Mouse (Mus musculus) granulocyte monocyte progenitor cell, adult 5-6 weeks (primary cell): Measurements from ENCODE around the gene Ostf1. TPM values are rescaled to one million over a fixed set of nuclear protein-coding genes. Genes with fewer than 3 reads are reported as not detected.
A peak's percentile ranks its signal among the peaks of the same experiment; 100 is the strongest.

Experiments
- ATAC-seq: replicated peaks from 2 replicates; pipeline ENCODE4 v1.8.0; 2016; ENCODE audit warnings: mild to moderate bottlenecking, moderate TSS enrichment, inconsistent platforms; ENCODE audit not compliant: poor library complexity, severe bottlenecking
- total RNA-seq, 2 experiments: library from RNA; stranded (forward) in 1 of 2; stranded (reverse) in 1 of 2; fragments of 200-712, 200-1000 nt in 1 of 2; fragments of >200 nt in 1 of 2; fragmentation: Nextera tagmentation in 1 of 2; gene quantifications; 2 replicates each; pipeline ENCODE4 v1.2.3; 2014 to 2017

Ostf1 gene
- total RNA-seq, 2 experiments from 2014 or later = 139 to 230 TPM

DNA sequence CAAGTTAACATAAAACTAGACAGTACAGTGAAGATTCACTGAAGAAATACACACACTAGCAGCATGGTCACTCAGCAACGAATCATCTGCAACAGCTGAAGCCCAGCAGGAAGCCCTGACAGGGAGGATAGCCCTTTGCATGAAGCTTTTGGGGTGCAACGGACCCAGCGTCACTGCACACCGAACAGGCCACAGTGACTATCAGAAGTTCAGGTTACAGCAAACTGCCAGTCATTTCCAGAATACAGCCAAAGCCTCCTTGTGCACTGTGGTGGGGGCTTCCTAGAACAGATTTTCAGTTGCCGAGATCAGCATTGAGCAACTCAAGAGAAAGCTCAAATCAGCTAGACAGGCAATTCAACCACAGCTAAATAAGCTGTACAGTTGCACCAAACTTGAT lies 54.3 kb downstream of the Ostf1 start:
- peak; percentile 72 for ATAC-seq

DNA sequence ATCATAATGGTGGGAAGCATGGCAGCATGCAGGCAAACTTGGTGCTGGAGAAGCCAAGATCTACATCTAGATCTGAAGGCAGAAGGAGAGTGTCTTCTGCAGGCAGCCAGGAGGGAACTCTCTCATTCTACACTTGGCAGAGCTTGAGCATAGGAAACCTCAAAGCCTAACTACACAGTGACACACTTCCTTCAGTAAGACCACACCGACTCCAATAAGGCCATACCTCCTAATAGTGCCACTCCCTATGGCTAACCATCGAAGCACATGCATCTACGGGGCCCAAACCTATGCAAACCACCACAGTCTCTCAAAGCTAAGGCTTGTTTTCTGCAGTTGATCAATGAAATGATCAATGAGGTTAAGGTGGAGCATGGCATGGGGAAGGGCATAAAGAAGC lies 55.7 kb downstream of the Ostf1 start:
- ATAC-seq = no peak

DNA sequence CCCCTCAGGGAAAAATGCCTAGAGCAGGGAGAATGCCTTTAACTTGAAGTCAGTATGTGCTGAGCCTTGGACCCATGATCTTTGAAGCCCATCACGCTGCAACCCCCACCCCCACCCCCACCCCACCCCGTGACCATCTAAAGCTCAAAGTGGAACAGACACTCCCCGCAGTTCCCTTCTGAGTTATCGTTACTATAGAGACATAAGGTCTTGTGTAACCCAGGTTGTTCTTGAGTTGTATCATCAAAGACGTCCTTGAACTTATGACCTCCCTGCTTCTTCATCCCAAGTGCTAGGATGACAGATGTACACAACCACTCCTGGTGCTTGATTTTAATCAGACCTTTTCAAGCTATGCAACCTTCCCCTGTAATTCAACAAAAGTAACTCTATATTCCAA lies 57.7 kb downstream of the Ostf1 start:
- ATAC-seq = peak; percentile 16; the same call in 1 of the 2 replicates

DNA sequence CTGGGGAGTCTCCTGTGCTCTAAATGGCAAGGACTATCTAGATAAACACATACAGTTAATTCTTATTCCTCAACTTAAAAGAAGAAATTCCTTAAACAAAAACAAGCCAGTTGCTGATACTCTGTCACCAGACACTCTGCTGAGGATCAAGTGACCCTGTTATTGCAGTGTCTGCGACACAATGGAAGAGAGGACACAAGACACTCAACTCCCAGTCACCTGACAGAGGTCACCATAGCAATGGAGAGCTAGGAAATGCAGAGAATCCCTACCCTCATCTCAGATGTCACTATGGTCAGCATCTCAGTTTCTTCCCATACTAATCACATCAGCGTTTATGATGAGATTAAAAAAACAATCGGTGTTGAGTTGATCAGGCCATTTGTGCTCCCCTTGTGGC lies 58.2 kb downstream of the Ostf1 start:
- ATAC-seq = no peak

DNA sequence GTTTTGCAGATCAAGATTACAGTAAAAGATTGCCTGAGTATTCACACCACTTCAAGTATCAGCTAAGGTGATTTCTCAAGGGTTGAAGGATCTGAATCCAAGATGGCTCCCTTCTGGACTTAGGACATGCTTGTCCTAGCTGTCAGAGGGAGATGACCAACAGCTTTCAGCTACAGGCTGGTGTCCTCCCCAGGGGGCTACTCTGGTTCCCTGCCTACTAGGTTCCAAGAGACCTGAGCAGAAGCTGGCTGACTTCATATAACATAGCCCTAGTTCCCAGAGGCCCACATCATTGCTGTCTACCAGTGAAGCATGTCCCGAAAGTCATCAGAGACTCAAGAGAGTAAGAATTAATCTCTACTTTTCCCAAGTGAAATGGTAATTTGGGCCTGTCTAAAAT lies 62.1 kb downstream of the Ostf1 start:
- ATAC-seq = no peak

DNA sequence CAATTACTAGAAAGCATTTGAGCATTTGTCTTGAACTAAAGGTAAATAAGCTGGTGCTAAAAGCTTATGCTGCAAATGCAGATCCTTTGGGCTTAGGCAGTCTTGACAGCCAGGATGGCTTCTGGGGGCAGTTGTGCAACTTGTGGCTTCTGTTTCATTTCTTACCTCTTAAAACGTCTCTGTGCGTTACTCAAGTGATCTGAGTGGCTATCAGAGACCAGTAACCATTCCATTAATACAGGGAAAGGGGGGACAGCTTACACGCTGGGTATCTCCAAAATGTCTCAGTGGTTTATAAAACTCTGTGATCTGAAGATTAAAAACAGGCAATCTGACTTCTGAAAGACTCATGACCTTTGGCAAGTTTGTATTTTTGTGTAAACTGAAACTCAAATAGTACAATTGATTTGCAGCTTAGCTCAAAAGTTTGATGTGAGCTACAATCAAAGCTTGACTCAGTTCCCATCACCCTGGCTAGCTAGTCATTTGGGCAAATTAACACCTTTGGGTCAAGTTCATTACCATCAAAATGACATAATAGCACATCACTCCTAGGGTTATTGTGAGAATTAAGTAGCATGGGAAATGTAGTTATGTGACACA lies 62.7 kb downstream of the Ostf1 start:
- peak; percentile 83 for ATAC-seq

DNA sequence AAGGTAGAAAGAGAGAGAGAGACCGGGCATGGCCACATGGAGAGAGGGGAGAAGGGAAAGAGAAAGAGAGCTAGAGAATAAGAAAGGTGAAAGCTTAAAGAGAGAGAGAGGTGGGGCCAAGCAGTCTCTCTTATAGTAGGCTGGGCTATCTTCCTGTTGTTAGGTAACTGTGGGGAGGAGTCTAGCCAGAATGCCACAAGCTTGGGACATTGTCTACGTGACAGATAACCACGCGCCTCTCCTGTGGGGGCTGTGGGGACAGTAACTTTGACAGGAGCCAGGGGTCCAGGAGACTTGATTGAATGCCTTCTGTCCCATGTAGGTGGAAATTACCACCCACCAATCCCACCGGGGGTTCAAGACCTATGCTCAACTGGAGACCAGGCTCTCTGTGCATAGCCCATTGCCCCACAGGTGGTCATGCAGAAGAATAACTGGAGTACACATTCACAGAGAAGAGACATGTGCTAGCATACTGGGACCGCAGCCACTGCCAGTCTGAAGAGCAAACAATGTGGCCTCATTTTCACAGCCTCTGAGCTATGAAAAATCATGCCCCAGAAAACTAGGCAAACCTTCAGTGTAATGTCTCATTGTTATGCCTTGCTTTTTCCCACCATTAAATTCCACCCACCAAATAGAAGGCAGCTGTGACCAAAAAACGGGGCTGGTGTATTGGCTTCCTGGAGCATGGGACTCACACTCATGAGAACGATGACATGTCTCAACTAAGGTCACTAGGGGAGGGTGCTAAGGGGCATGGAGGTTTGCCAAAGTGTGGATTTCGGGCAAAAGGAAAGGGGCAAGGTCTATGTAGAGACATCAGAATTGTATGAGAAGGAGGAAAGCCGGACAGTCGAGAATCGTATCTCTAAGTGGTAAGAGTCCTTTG lies 63.4 kb downstream of the Ostf1 start:
- ATAC-seq = peak; percentile 51

DNA sequence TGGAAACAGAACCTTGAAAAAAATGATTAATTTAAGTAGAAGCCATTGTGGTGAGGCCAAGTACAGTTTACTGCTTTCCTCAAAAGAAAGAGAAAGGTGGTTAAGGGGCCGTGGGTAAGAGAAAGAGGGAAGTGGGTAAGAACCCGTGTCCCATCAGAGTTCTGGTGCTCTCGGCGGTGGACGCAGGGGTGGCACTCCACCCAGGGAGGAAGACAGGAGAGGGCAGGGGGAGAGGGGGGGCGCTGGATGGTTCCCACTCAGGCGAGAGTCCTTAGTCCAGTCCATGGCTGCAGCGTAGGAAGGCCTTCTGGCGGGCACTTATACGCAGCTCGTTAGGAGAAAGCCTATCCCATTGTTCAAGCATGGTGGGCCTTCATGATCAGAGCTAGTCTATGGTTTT lies 64.1 kb downstream of the Ostf1 start:
- peak; percentile 84 for ATAC-seq

DNA sequence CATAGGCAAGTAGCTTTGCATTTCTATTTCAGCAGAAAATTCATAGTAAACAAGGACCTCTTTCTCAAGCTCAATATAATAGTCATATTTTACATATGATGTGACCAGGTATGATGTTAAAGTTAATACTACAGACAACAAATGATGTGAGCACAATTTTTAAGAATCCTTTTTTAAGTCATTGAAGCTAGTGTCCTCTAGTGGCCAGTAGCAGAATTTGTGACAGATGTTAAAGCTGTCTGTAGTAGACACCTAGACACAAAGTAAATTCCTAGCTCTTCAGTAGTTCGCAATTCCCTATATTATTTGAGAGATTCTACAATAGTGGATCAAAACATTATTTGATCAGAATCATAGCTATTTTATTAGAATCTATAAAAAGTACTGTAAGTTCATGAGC lies 73.9 kb downstream of the Ostf1 start:
- ATAC-seq = no peak; the same call in 1 of the 2 replicates

DNA sequence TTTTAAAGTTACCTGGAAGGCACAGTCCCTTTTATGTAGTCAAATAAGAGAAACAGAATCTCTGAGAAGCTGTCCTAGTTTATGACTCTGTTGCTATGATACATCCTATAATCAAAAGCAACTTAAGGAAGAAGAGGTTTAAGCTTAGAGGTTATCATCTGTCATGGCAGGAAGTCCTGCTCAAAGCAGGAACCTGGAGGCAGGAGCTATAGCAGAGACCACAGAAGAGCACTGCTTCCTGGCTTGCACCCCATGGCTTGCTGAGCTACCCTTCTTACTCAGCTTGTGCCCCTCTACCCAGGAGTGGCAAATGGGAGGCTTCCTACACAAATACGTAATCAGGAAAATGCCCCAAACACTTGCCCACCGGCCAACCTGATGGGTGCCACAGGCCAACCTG lies 76.0 kb downstream of the Ostf1 start:
- peak; percentile 62 for ATAC-seq

DNA sequence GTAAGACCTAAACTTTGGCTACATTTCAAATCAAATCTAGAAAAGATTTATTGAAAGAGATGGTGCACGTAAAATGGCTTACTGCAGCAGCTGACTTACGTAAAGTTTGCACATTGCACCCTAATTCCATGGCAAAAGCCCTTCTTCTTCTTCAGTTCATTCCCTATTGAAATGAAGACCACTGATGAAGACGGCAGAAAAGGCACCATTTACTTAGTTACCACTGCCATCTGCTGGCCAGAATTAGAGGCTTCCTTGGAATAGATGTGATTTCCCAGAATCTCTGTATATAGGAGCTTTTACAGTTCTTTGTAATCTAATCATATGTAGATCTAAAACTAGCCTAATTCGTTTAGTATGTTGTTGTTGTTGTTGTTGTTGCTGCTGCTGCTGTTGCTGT lies 83.0 kb downstream of the Ostf1 start:
- peak; percentile 70 for ATAC-seq

Other genes with a start within 250 kb of the Ostf1 start
- gene Nmrk1, start 127 bp upstream of the Ostf1 start, total RNA-seq (2014; fragmentation: Nextera tagmentation) = 6.6 and 14.9 TPM in 2 replicates
- 2.0 and 15.9 TPM in 2 replicates for gene Nmrk1, start 127 bp upstream of the Ostf1 start, total RNA-seq (2017)
- 22.6 and 29.8 TPM in 2 replicates for gene Carnmt1, start 38.9 kb upstream of the Ostf1 start, total RNA-seq (2014; fragmentation: Nextera tagmentation)
- 24.1 and 58.0 TPM in 2 replicates for gene Carnmt1, start 38.9 kb upstream of the Ostf1 start, total RNA-seq (2017)
- 15.9 and 28.7 TPM in 2 replicates for gene D030056L22Rik, start 81.4 kb upstream of the Ostf1 start, total RNA-seq (2014; fragmentation: Nextera tagmentation)
- 18.8 and 20.1 TPM in 2 replicates for gene D030056L22Rik, start 81.4 kb upstream of the Ostf1 start, total RNA-seq (2017)
- 0.09 TPM in 1 of 2 replicates, not detected in the other for gene Trpm6, start 118.2 kb upstream of the Ostf1 start, total RNA-seq (2014; fragmentation: Nextera tagmentation)
- gene Trpm6, start 118.2 kb upstream of the Ostf1 start, total RNA-seq (2017) = 0.34 TPM in 1 of 2 replicates, not detected in the other